Mouse (Mus musculus) CH12.LX (cell line): ENCODE results near the gene Col4a2. TPM values are rescaled to one million over a fixed set of nuclear protein-coding genes. Genes with fewer than 3 reads are reported as not detected.
A peak's percentile ranks its signal among the peaks of the same experiment; 100 is the strongest.

Experiments
- DNase-seq: peaks from one replicate; pipeline ENCODE4 v3.0.0-alpha.2; 2013; ENCODE audit errors: extremely low read depth
- H3K27ac ChIP-seq: 2 replicates; pipeline ENCODE4 v1.5.1; 2012; ENCODE audit warnings: low read depth, mild to moderate bottlenecking, control low read depth, moderate library complexity; ENCODE audit not compliant: insufficient read depth
- H3K27me3 ChIP-seq: replicated peaks from 2 replicates; pipeline ENCODE3; 2012; ENCODE audit warnings: inconsistent platforms
- H3K36me3 ChIP-seq, 2 experiments: replicated peaks in 1 of 2; 2 replicates each; pipeline versions ENCODE3 to v1.6.1; 2012; ENCODE audit warnings: inconsistent platforms in 1 of 2, low read length in 1 of 2, mild to moderate bottlenecking in 1 of 2, mixed read lengths in 1 of 2, moderate library complexity in 1 of 2; ENCODE audit not compliant: control insufficient read depth in 1 of 2, insufficient read depth in 1 of 2
- H3K4me1 ChIP-seq, 2 experiments: 2 replicates each; pipeline ENCODE4 v1.6.1; 2012; ENCODE audit warnings: inconsistent platforms in 1 of 2, moderate library complexity in 1 of 2; ENCODE audit not compliant: insufficient read depth in 2 of 2, control insufficient read depth in 1 of 2
- H3K4me2 ChIP-seq: 2 replicates; pipeline ENCODE4 v1.6.1; 2012; ENCODE audit warnings: low read depth, mild to moderate bottlenecking, control low read depth; ENCODE audit not compliant: poor library complexity, insufficient read depth, severe bottlenecking
- H3K4me3 ChIP-seq, 3 experiments: fragments of 150-350 bp in 1 of 3; sonication (generic) in 1 of 3; replicated peaks in 1 of 3; 2 replicates each; pipeline versions ENCODE3 to v1.5.1; 2011 to 2012; ENCODE audit warnings: low read depth in 2 of 3, low read length in 2 of 3, mild to moderate bottlenecking in 2 of 3, moderate library complexity in 2 of 3, control low read depth in 1 of 3, improper control_type of control experiment in 1 of 3, inconsistent platforms in 1 of 3, mixed read lengths in 1 of 3; ENCODE audit not compliant: poor library complexity in 1 of 3
- H3K79me2 ChIP-seq: replicated peaks from 2 replicates; pipeline ENCODE4 v1.6.1; 2012; ENCODE audit warnings: mild to moderate bottlenecking, moderate library complexity; ENCODE audit not compliant: control insufficient read depth, poor library complexity, insufficient read depth, severe bottlenecking; ENCODE audit errors: extremely low read depth
- H3K9ac ChIP-seq: 2 replicates; pipeline ENCODE4 v1.6.1; 2012; ENCODE audit warnings: low read depth, mild to moderate bottlenecking, control low read depth, moderate library complexity; ENCODE audit not compliant: insufficient read depth
- H3K9me3 ChIP-seq: replicated peaks from 2 replicates; pipeline ENCODE3; 2012; ENCODE audit warnings: low read length, inconsistent platforms, mixed read lengths
- BHLHE40 ChIP-seq: IDR thresholded peaks from 2 replicates; pipeline ENCODE4 v1.6.1; 2011; ENCODE audit warnings: mild to moderate bottlenecking, low read depth, low read length, improper control_type of control experiment
- CHD2 ChIP-seq: IDR thresholded peaks from 2 replicates; pipeline ENCODE4 v1.6.1; 2011; ENCODE audit warnings: low read length, improper control_type of control experiment
- E2F4 ChIP-seq: IDR thresholded peaks from 2 replicates; pipeline ENCODE4 v1.6.1; 2011; ENCODE audit warnings: low read depth, low read length, improper control_type of control experiment; ENCODE audit not compliant: insufficient replicate concordance
- EP300 ChIP-seq: IDR thresholded peaks from 2 replicates; pipeline ENCODE4 v1.6.1; 2011; ENCODE audit warnings: low read length, improper control_type of control experiment
- ETS1 ChIP-seq: conservative IDR thresholded peaks from 2 replicates; pipeline ENCODE4 v1.6.1; 2012; ENCODE audit warnings: low read depth, mild to moderate bottlenecking, inconsistent platforms, low read length, improper control_type of control experiment, moderate library complexity
- HCFC1 ChIP-seq: IDR thresholded peaks from 2 replicates; pipeline ENCODE4 v1.6.1; 2012; ENCODE audit warnings: low read depth, mild to moderate bottlenecking, inconsistent platforms, low read length, improper control_type of control experiment
- IRF4 ChIP-seq: IDR thresholded peaks from 2 replicates; pipeline ENCODE4 v1.6.1; 2014; ENCODE audit warnings: low read depth, mild to moderate bottlenecking, inconsistent platforms, low read length, improper control_type of control experiment
- JUN ChIP-seq: IDR thresholded peaks from 2 replicates; pipeline ENCODE4 v1.6.1; 2011; ENCODE audit warnings: low read depth, mild to moderate bottlenecking, low read length, improper control_type of control experiment, moderate library complexity; ENCODE audit not compliant: insufficient read depth
- JUND ChIP-seq: conservative IDR thresholded peaks from 2 replicates; pipeline ENCODE4 v1.6.1; 2011; ENCODE audit warnings: low read depth, low read length, improper control_type of control experiment
- MAFK ChIP-seq: IDR thresholded peaks from 2 replicates; pipeline ENCODE4 v1.6.1; 2011; ENCODE audit warnings: low read length, improper control_type of control experiment; ENCODE audit not compliant: insufficient replicate concordance
- MAX ChIP-seq: IDR thresholded peaks from 2 replicates; pipeline ENCODE4 v1.6.1; 2011; ENCODE audit warnings: low read length, improper control_type of control experiment
- MAZ ChIP-seq: IDR thresholded peaks from 2 replicates; pipeline ENCODE4 v1.6.1; 2012; ENCODE audit warnings: low read depth, mild to moderate bottlenecking, inconsistent platforms, low read length, improper control_type of control experiment, moderate library complexity
- MEF2A ChIP-seq: IDR thresholded peaks from 2 replicates; pipeline ENCODE4 v1.6.1; 2014; ENCODE audit warnings: low read depth, mild to moderate bottlenecking, inconsistent platforms, low read length, improper control_type of control experiment, borderline replicate concordance
- MXI1 ChIP-seq: IDR thresholded peaks from 2 replicates; pipeline ENCODE4 v1.6.1; 2011; ENCODE audit warnings: mild to moderate bottlenecking, low read depth, low read length, improper control_type of control experiment
- MYC ChIP-seq: IDR thresholded peaks from 2 replicates; pipeline ENCODE4 v1.6.1; 2011; ENCODE audit warnings: low read depth, mild to moderate bottlenecking, improper control_type of control experiment, low read length
- NELFE ChIP-seq: IDR thresholded peaks from 2 replicates; pipeline ENCODE4 v1.6.1; 2011; ENCODE audit warnings: low read depth, low read length, improper control_type of control experiment
- PAX5 ChIP-seq: IDR thresholded peaks from 2 replicates; pipeline ENCODE4 v1.6.1; 2012; ENCODE audit warnings: low read length, inconsistent platforms, mixed read lengths
- POLR2AphosphoS2 ChIP-seq: IDR thresholded peaks from 2 replicates; pipeline ENCODE4 v1.6.1; 2011; ENCODE audit warnings: low read depth, low read length, improper control_type of control experiment
- RAD21 ChIP-seq: IDR thresholded peaks from 2 replicates; pipeline ENCODE4 v1.6.1; 2011; ENCODE audit warnings: low read depth, mild to moderate bottlenecking, low read length, improper control_type of control experiment, moderate library complexity
- RCOR1 ChIP-seq: conservative IDR thresholded peaks from 2 replicates; pipeline ENCODE4 v1.6.1; 2012; ENCODE audit warnings: low read depth, mild to moderate bottlenecking, inconsistent platforms, low read length, improper control_type of control experiment
- SIN3A ChIP-seq: IDR thresholded peaks from 2 replicates; pipeline ENCODE4 v1.6.1; 2012; ENCODE audit warnings: low read length, improper control_type of control experiment, inconsistent platforms
- TBP ChIP-seq: conservative IDR thresholded peaks from 2 replicates; pipeline ENCODE4 v1.6.1; 2011; ENCODE audit warnings: low read depth, low read length, improper control_type of control experiment
- TCF12 ChIP-seq: IDR thresholded peaks from 2 replicates; pipeline ENCODE4 v1.6.1; 2014; ENCODE audit warnings: low read depth, mild to moderate bottlenecking, inconsistent platforms, low read length, improper control_type of control experiment
- USF1 ChIP-seq: IDR thresholded peaks from 2 replicates; pipeline ENCODE4 v1.6.1; 2014; ENCODE audit warnings: low read depth, mild to moderate bottlenecking, inconsistent platforms, low read length, improper control_type of control experiment
- USF2 ChIP-seq: conservative IDR thresholded peaks from 2 replicates; pipeline ENCODE4 v1.6.1; 2011; ENCODE audit warnings: low read depth, low read length, improper control_type of control experiment
- ZC3H11A ChIP-seq: IDR thresholded peaks from 2 replicates; pipeline ENCODE4 v1.6.1; 2012; ENCODE audit warnings: low read depth, mild to moderate bottlenecking, inconsistent platforms, low read length, improper control_type of control experiment
- ZNF384 ChIP-seq: IDR thresholded peaks from 2 replicates; pipeline ENCODE4 v1.6.1; 2012; ENCODE audit warnings: low read depth, low read length, improper control_type of control experiment, inconsistent platforms
- dilution Hi-C: fragments of 300-500 bp; cut with MboI; formaldehyde crosslinking; loops from 2 replicates; pipeline ENCODE4 v1.14.3; 2020; ENCODE audit warnings: low sequenced_read_pairs; ENCODE audit not compliant: extremely low pct_unique_long_range_greater_than_20kb, extremely low pct_ligation_motif_present
- in situ Hi-C: fragments of 300-500 bp; cut with MboI; formaldehyde crosslinking; loops from 3 replicates; pipeline ENCODE4 v1.14.3; 2019; ENCODE audit warnings: low sequenced_read_pairs, low pct_ligation_motif_present, low pct_unique_long_range_greater_than_20kb, mixed read lengths
- polyA plus RNA-seq: library from polyadenylated mRNA; unstranded; fragments of >175 nt; gene quantifications from 2 replicates; pipeline ENCODE4 v1.2.1, GENCODE M21; 2012; ENCODE audit warnings: low read depth; ENCODE audit not compliant: insufficient read length
- total RNA-seq, 2 experiments: library from RNA; depleted of rRNA; stranded (reverse); fragments of 300-350 nt in 1 of 2; fragments of >200 nt in 1 of 2; gene quantifications; 2 replicates each; pipeline ENCODE4 v1.2.3; 2012 to 2014

The Col4a2 gene
- total and polyA plus RNA-seq, 3 experiments: 0.04 to 0.07 TPM; not detected in 1

DNA sequence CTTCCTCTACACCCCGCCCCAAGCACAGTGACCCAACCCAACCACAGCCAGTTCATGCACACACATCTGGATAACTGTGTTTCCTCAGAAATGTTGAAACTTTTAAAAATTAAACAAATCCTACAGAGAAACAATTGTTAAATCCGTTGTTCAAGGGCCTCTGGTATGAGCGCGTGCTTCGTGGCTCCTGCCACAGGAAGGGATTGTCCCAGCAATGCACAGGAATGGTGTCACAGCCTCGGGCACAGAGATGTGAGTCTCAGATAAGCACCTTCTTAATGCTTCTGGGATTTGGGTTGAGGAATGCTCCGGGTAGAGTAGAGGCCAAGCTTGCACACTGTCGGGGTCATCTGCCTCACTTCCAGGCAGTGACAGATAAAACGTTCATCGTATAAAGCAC lies 58.7 kb downstream of the Col4a2 start:
- H3K4me2 ChIP-seq: no peak overlapping the region
- H3K27ac ChIP-seq: no peak overlapping the region
- H3K4me3 ChIP-seq: no peak overlapping the region
- dilution Hi-C loops: no loop called here
- H3K27me3 ChIP-seq: peaks cover 10% of the 10 kb centered on the region
- H3K36me3 ChIP-seq: no peaks in the 10 kb centered on the region
- no peak for DNase-seq
- no peaks in the 10 kb centered on the region for H3K79me2 ChIP-seq
- in situ Hi-C loops: no loop called here
- H3K4me1 ChIP-seq: peaks cover 0 to 32% of the 10 kb centered on the region in 2 experiments; a peak in 3 of 4 replicates
- H3K9me3 ChIP-seq: no peaks in the 10 kb centered on the region
- no peak overlapping the region for H3K9ac ChIP-seq
- TF ChIP-seq POLR2AphosphoS2 (no peak), HCFC1 (no peak), TCF12 (no peak), MAZ (no peak), USF2 (no peak), ZNF384 (no peak), ZC3H11A (no peak), PAX5 (no peak), NELFE (no peak), RAD21 (no peak), JUN (no peak), MEF2A (no peak)

DNA sequence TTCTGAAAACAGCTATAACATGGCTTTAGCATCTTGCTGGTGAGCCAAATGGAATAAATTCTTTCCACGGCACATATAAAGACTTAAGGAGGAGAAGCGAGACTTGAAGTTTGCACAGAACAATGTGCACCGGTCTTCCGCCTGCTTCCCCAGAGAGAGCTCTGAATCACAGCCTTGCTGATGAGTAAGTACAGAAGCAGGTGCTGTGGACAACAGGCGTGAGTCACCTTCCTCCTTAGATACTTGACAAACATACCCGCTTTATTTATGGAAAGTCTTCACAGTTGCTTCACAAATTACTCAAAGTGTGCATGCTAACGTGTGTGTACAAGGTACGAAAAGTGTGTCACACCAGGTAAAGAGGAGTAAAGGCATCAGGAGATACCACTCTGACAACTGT lies 59.5 kb downstream of the Col4a2 start:
- dilution Hi-C loops: no loop called here
- Histone ChIP-seq H3K36me3 (no peaks in the 10 kb centered on the region), H3K9ac (no peak overlapping the region), H3K27me3 (peaks cover 6% of the 10 kb centered on the region), H3K4me2 (no peak overlapping the region), H3K79me2 (no peaks in the 10 kb centered on the region), H3K9me3 (no peaks in the 10 kb centered on the region), H3K27ac (no peak overlapping the region), H3K4me3 (no peak overlapping the region), H3K4me1 (peaks cover 0 to 32% of the 10 kb centered on the region in 2 experiments; a peak in 3 of 4 replicates)
- in situ Hi-C loops: no loop called here
- DNase-seq: peak; percentile 84
- peak; percentile 73 for TF ChIP-seq JUND
- TF ChIP-seq IRF4: peak; percentile 66
- no peak for TF ChIP-seq E2F4
- TF ChIP-seq ZNF384: no peak
- TF ChIP-seq ZC3H11A: no peak
- 0 out of 2 replicates have a peak, but pooled peaks have one; percentile 52 for TF ChIP-seq MYC
- peak; percentile 92 for TF ChIP-seq BHLHE40
- TF ChIP-seq JUN: peak; percentile 71
- no peak for TF ChIP-seq TBP
- TF ChIP-seq EP300: peak; percentile 87
- TF ChIP-seq MXI1: peak; percentile 66; the same call in 1 of the 2 replicates
- TF ChIP-seq MAFK: 0 out of 2 replicates have a peak, but pooled peaks have one; percentile 38
- TF ChIP-seq TCF12: peak; percentile 67
- TF ChIP-seq HCFC1: no peak
- 0 out of 2 replicates have a peak, but pooled peaks have one; percentile 23 for TF ChIP-seq CHD2
- TF ChIP-seq SIN3A: 0 out of 2 replicates have a peak, but pooled peaks have one; percentile 48
- peak; percentile 72 for TF ChIP-seq MEF2A
- peak; percentile 92 for TF ChIP-seq ETS1
- peak; percentile 41; the same call in 1 of the 2 replicates for TF ChIP-seq MAX
- 0 out of 2 replicates have a peak, but pooled peaks have one; percentile 18 for TF ChIP-seq RCOR1
- TF ChIP-seq USF1: no peak
